Mouse (Mus musculus): Measurements from ENCODE around the gene F2rl3. TPM values are rescaled to one million over a fixed set of nuclear protein-coding genes. Genes with fewer than 3 reads are reported as not detected.

The F2rl3 gene
- polyA plus RNA-seq, 1 experiment from 2014 or later = 0.63 TPM

GRCm38 (mm10) chr8:72736868-72737267 is 24.8 kb upstream of the F2rl3 start:
- no peaks in the 10 kb centered on the region for H3K9me3 ChIP-seq (ENCODE audit: control insufficient read depth, low read length)
- DNase-seq = no peak
- no peak overlapping the region for H3K4me2 ChIP-seq (ENCODE audit: low read length)
- no peak overlapping the region for H3K27ac ChIP-seq (replicated peaks; ENCODE audit: low read depth, low read length)
- ATAC-seq (ENCODE audit: low FRiP score, low TSS enrichment) = no peak
- H3K4me3 ChIP-seq (replicated peaks; ENCODE audit: low read depth, low read length) = no peak overlapping the region
- H3K36me3 ChIP-seq (ENCODE audit: control insufficient read depth, insufficient read depth, low read length) = peaks cover 91% of the 10 kb centered on the region
- no peak overlapping the region for H3K9ac ChIP-seq (replicated peaks; ENCODE audit: low read length)
- no peaks in the 10 kb centered on the region for H3K27me3 ChIP-seq (ENCODE audit: control insufficient read depth, insufficient read depth, low read length)
- H3K4me1 ChIP-seq (ENCODE audit: control insufficient read depth, insufficient read depth, low read length) = no peaks in the 10 kb centered on the region

GRCm38 (mm10) chr8:72746061-72746460 is 15.6 kb upstream of the F2rl3 start:
- H3K4me3 ChIP-seq (replicated peaks; ENCODE audit: low read depth, low read length) = no peak overlapping the region
- no peaks in the 10 kb centered on the region for H3K9me3 ChIP-seq (ENCODE audit: control insufficient read depth, low read length)
- H3K4me1 ChIP-seq (ENCODE audit: control insufficient read depth, insufficient read depth, low read length) = no peaks in the 10 kb centered on the region
- H3K4me2 ChIP-seq (ENCODE audit: low read length) = no peak overlapping the region
- H3K27ac ChIP-seq (replicated peaks; ENCODE audit: low read depth, low read length) = no peak overlapping the region
- DNase-seq (peak; percentile 72), ATAC-seq (ENCODE audit: low FRiP score, low TSS enrichment) (no peak)
- H3K9ac ChIP-seq (replicated peaks; ENCODE audit: low read length) = no peak overlapping the region
- H3K36me3 ChIP-seq (ENCODE audit: control insufficient read depth, insufficient read depth, low read length) = peaks cover 100% of the 10 kb centered on the region
- WGBS = 45% methylated on average over 5 of the region's 5 CpGs
- no peaks in the 10 kb centered on the region for H3K27me3 ChIP-seq (ENCODE audit: control insufficient read depth, insufficient read depth, low read length)

- no peak for DNase-seq
- Histone ChIP-seq H3K36me3 (ENCODE audit: control insufficient read depth, insufficient read depth, low read length) (peaks cover 98% of the 10 kb centered on the region), H3K27me3 (ENCODE audit: control insufficient read depth, insufficient read depth, low read length) (no peaks in the 10 kb centered on the region), H3K27ac (replicated peaks; ENCODE audit: low read depth, low read length) (no peak overlapping the region), H3K4me1 (ENCODE audit: control insufficient read depth, insufficient read depth, low read length) (no peaks in the 10 kb centered on the region), H3K4me3 (replicated peaks; ENCODE audit: low read depth, low read length) (no peak overlapping the region), H3K9ac (replicated peaks; ENCODE audit: low read length) (no peak overlapping the region), H3K4me2 (ENCODE audit: low read length) (no peak overlapping the region), H3K9me3 (ENCODE audit: control insufficient read depth, low read length) (no peaks in the 10 kb centered on the region)
- WGBS = 94% methylated on average over 26 of the region's 26 CpGs
- ATAC-seq (ENCODE audit: low FRiP score, low TSS enrichment) = no peak
Observed at GRCm38 (mm10) chr8:72749846-72750245, 11.8 kb upstream of the F2rl3 start.

- 95% methylated on average over 6 of the region's 6 CpGs for WGBS
- Histone ChIP-seq H3K9me3 (ENCODE audit: control insufficient read depth, low read length) (no peaks in the 10 kb centered on the region), H3K4me3 (replicated peaks; ENCODE audit: low read depth, low read length) (no peak overlapping the region), H3K36me3 (ENCODE audit: control insufficient read depth, insufficient read depth, low read length) (peaks cover 96% of the 10 kb centered on the region), H3K9ac (replicated peaks; ENCODE audit: low read length) (no peak overlapping the region), H3K27me3 (ENCODE audit: control insufficient read depth, insufficient read depth, low read length) (no peaks in the 10 kb centered on the region), H3K4me1 (ENCODE audit: control insufficient read depth, insufficient read depth, low read length) (no peaks in the 10 kb centered on the region), H3K27ac (replicated peaks; ENCODE audit: low read depth, low read length) (no peak overlapping the region), H3K4me2 (ENCODE audit: low read length) (no peak overlapping the region)
- DNase-seq (no peak), ATAC-seq (ENCODE audit: low FRiP score, low TSS enrichment) (no peak)
Observed at GRCm38 (mm10) chr8:72750266-72750665, 11.4 kb upstream of the F2rl3 start.

GRCm38 (mm10) chr8:72751126-72751525 is 10.6 kb upstream of the F2rl3 start:
- peaks cover 96% of the 10 kb centered on the region for H3K36me3 ChIP-seq (ENCODE audit: control insufficient read depth, insufficient read depth, low read length)
- H3K9ac ChIP-seq (replicated peaks; ENCODE audit: low read length) = no peak overlapping the region
- WGBS = 85% methylated on average over 3 of the region's 3 CpGs
- H3K9me3 ChIP-seq (ENCODE audit: control insufficient read depth, low read length) = no peaks in the 10 kb centered on the region
- H3K4me3 ChIP-seq (replicated peaks; ENCODE audit: low read depth, low read length) = no peak overlapping the region
- DNase-seq (no peak), ATAC-seq (ENCODE audit: low FRiP score, low TSS enrichment) (no peak)
- no peak overlapping the region for H3K4me2 ChIP-seq (ENCODE audit: low read length)
- no peaks in the 10 kb centered on the region for H3K27me3 ChIP-seq (ENCODE audit: control insufficient read depth, insufficient read depth, low read length)
- H3K27ac ChIP-seq (replicated peaks; ENCODE audit: low read depth, low read length) = no peak overlapping the region
- no peaks in the 10 kb centered on the region for H3K4me1 ChIP-seq (ENCODE audit: control insufficient read depth, insufficient read depth, low read length)

- 91% methylated on average over 3 of the region's 3 CpGs for WGBS
- Histone ChIP-seq H3K36me3 (ENCODE audit: control insufficient read depth, insufficient read depth, low read length) (peaks cover 96% of the 10 kb centered on the region), H3K9ac (replicated peaks; ENCODE audit: low read length) (no peak overlapping the region), H3K4me2 (ENCODE audit: low read length) (no peak overlapping the region), H3K27me3 (ENCODE audit: control insufficient read depth, insufficient read depth, low read length) (no peaks in the 10 kb centered on the region), H3K9me3 (ENCODE audit: control insufficient read depth, low read length) (no peaks in the 10 kb centered on the region), H3K4me1 (ENCODE audit: control insufficient read depth, insufficient read depth, low read length) (no peaks in the 10 kb centered on the region), H3K27ac (replicated peaks; ENCODE audit: low read depth, low read length) (no peak overlapping the region), H3K4me3 (replicated peaks; ENCODE audit: low read depth, low read length) (no peak overlapping the region)
- no peak for ATAC-seq (ENCODE audit: low FRiP score, low TSS enrichment)
- DNase-seq = no peak
Observed at GRCm38 (mm10) chr8:72752289-72752688, 9.4 kb upstream of the F2rl3 start.

- DNase-seq = no peak
- over 99% methylated on average over 9 of the region's 9 CpGs for WGBS
Observed at GRCm38 (mm10) chr8:72753165-72753564, 8.5 kb upstream of the F2rl3 start.

GRCm38 (mm10) chr8:72753781-72754180 is 7.9 kb upstream of the F2rl3 start:
- no peak for DNase-seq
- no peak overlapping the region for H3K4me2 ChIP-seq (ENCODE audit: low read length)
- ATAC-seq (ENCODE audit: low FRiP score, low TSS enrichment) = no peak
- no peak overlapping the region for H3K4me3 ChIP-seq (replicated peaks; ENCODE audit: low read depth, low read length)
- no peak overlapping the region for H3K9ac ChIP-seq (replicated peaks; ENCODE audit: low read length)
- H3K36me3 ChIP-seq (ENCODE audit: control insufficient read depth, insufficient read depth, low read length) = peaks cover 94% of the 10 kb centered on the region
- H3K9me3 ChIP-seq (ENCODE audit: control insufficient read depth, low read length) = no peaks in the 10 kb centered on the region
- 96% methylated on average over 2 of the region's 2 CpGs for WGBS
- H3K4me1 ChIP-seq (ENCODE audit: control insufficient read depth, insufficient read depth, low read length) = no peaks in the 10 kb centered on the region
- no peaks in the 10 kb centered on the region for H3K27me3 ChIP-seq (ENCODE audit: control insufficient read depth, insufficient read depth, low read length)
- H3K27ac ChIP-seq (replicated peaks; ENCODE audit: low read depth, low read length) = no peak overlapping the region

More at GRCm38 (mm10) chr8:72753165-72753564, 8.5 kb upstream of the F2rl3 start:
- Histone ChIP-seq H3K4me3 (replicated peaks; ENCODE audit: low read depth, low read length) (no peak overlapping the region), H3K4me2 (ENCODE audit: low read length) (no peak overlapping the region), H3K4me1 (ENCODE audit: control insufficient read depth, insufficient read depth, low read length) (no peaks in the 10 kb centered on the region), H3K9me3 (ENCODE audit: control insufficient read depth, low read length) (no peaks in the 10 kb centered on the region), H3K9ac (replicated peaks; ENCODE audit: low read length) (no peak overlapping the region), H3K27me3 (ENCODE audit: control insufficient read depth, insufficient read depth, low read length) (no peaks in the 10 kb centered on the region), H3K27ac (replicated peaks; ENCODE audit: low read depth, low read length) (no peak overlapping the region), H3K36me3 (ENCODE audit: control insufficient read depth, insufficient read depth, low read length) (peaks cover 96% of the 10 kb centered on the region)
- no peak for ATAC-seq (ENCODE audit: low FRiP score, low TSS enrichment)

GRCm38 (mm10) chr8:72756031-72756430 is 5.6 kb upstream of the F2rl3 start:
- WGBS = 93% methylated on average over 2 of the region's 2 CpGs
- DNase-seq (no peak), ATAC-seq (ENCODE audit: low FRiP score, low TSS enrichment) (no peak)
- Histone ChIP-seq H3K9ac (replicated peaks; ENCODE audit: low read length) (no peak overlapping the region), H3K4me3 (replicated peaks; ENCODE audit: low read depth, low read length) (no peak overlapping the region), H3K27me3 (ENCODE audit: control insufficient read depth, insufficient read depth, low read length) (no peaks in the 10 kb centered on the region), H3K27ac (replicated peaks; ENCODE audit: low read depth, low read length) (no peak overlapping the region), H3K9me3 (ENCODE audit: control insufficient read depth, low read length) (no peaks in the 10 kb centered on the region), H3K4me2 (ENCODE audit: low read length) (no peak overlapping the region), H3K4me1 (ENCODE audit: control insufficient read depth, insufficient read depth, low read length) (no peaks in the 10 kb centered on the region), H3K36me3 (ENCODE audit: control insufficient read depth, insufficient read depth, low read length) (peaks cover 73% of the 10 kb centered on the region)
